Mouse (Mus musculus) gastrocnemius, postnatal 10 days (tissue): Measurements from ENCODE around the gene Clec10a. TPM values are rescaled to one million over a fixed set of nuclear protein-coding genes. Genes with fewer than 3 reads are reported as not detected.
"Not testable (repeated sequence)": the region's sequence is repeated elsewhere in the genome, so short reads cannot be mapped to it uniquely, and the experiment has no call there.

ENCODE experiments used
- DNase-seq: peaks from one replicate; pipeline ENCODE4 v3.0.0; 2021; ENCODE audit warnings: mixed read lengths
- long read RNA-seq, 2 experiments: library from polyadenylated mRNA; stranded (forward); transcript quantifications; one replicate each; pipeline ENCODE4 v2.0.0; 2021
- total RNA-seq, 2 experiments: library from RNA; stranded (reverse); gene quantifications; 2 replicates each; pipeline ENCODE4 v1.2.3; 2021

The Clec10a gene
- total RNA-seq: 1 to 10 TPM; 5.1 to 5.8 TPM
- long read RNA-seq, experiment 1, partial matches to known transcripts: 0 of 2 reads
- long read RNA-seq, experiment 1, other reads (novel, unspliced or antisense): 0 of 2 reads
- long read RNA-seq, experiment 2, partial matches to known transcripts: 0 of 1 reads
- long read RNA-seq, experiment 2, other reads (novel, unspliced or antisense): 0 of 1 reads

DNA sequence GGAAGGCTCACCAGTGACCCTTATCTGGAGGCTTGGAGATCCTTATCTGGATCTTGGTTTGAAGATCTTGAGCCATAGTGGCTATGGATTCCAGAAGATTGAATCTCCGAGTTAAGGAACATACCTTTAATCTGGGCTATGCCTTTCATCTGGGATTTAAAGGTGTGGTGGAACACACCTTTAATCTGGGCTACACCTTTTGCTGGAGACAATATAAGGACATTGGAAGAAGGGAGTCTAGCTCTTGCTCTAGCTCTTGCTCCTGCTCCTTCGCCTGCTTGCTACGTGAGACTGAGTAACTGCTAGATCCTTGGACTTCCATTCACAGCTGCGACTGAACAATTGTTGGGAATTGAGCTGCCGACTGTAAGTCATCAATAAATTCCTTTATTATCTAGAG lies at the start of gene Clec10a:
Gene Clec10a (plus strand): TSS at position 301 of the 400 bp plus-strand sequence.
- not testable (repeated sequence) for DNase-seq

DNA sequence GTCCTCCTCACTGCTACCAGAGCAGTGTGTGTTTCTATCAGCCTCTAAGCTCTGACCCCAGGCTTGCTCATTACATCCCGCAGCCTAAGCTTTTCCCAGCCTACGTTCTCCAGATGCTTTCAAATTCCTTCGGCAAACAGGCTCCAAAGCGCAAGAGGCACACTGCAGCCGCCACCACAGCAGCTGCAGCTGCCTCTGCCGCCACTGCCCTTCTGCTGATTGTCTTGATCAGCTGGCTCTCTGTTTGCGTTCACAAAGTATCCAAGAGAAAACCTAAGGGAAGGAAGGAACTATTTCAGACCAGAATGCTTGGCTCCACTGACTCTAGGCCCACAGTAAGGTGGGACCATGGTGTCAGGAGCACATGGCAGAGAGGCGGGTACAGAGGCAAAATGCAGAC lies 48.9 kb upstream of the Clec10a start:
- DNase-seq: no peak

DNA sequence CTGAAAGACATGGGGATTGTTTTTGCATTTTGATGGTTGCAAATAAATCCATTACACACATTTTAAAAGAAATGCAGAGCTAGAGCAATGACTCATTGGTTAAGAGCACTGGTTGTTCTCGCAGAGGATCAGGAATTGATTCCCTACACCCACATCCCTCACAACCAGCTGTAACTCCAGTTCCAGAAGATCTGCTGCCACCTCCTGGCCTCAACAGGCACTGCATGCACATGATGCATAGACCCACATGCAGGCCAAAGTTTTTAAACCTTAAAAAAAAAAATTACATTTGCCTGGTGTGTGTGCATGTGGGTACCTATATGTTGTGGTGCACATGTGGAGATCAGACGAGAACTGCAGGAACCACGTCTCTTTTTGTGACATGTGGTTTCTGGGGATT lies 45.9 kb upstream of the Clec10a start:
- peak; percentile 34 for DNase-seq

DNA sequence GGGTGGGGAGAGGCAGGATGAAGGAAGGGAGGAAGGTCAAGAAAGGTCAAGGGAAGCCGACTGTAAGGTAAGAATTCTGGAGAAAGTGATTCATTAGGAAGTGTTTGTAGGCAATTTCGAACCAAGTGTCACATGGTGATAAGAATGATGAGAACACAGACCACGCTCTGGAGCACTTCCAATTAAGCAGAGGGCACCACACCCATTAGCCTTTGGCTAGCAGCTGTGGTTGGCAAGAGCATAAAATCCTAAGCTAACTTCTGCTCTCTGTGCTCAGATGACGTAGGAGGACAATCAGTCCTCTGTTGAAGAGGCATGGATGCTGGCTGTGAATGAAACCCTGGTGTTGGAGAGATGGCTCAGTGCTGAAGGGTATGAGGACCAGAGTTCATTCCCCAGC lies 41.4 kb upstream of the Clec10a start:
- no peak for DNase-seq

DNA sequence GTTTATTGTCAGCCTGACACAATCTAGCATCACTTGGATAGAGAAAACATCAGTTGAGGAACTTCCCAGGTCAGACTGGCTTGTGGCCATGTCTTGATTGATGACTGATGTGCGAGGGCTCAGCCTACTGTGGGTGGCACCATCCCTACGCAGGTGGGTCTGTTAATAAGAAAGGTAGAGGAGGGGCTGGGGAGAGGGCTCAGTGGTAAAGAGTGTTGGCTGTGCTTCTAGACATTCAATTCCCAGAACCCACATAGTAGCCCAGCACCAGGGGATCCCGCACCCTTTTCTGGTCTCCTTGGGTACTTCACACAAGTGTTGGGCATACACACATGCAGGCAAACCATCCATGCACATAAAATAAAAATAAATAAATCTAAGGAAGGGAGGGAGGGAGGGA lies 40.1 kb upstream of the Clec10a start:
- no peak for DNase-seq

DNA sequence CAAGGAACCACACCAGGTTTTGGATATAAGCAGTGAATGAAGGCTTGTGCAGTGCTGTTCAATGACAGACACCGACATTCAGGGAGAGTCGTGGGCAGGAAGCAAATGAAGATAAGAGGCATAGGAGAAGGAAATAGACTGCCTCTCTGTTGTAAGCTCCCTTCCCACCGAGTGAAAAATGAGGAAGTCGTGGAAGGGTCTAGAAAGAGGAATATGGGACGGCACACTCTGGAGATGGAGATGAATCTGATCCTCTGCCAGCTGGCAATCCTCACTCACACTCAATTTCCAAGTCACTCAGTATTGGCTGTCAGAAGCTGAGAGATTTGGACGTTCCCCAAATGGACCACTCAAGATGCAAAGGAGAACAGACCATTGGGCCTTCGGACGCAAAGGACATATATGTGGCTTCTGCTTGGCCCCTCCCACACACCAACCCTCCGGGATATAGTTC lies 26.0 kb upstream of the Clec10a start, which contains the start of gene Mgl2:
Gene Mgl2 (plus strand): TSS at position 404 of the 454 bp plus-strand sequence.
- DNase-seq: no peak

DNA sequence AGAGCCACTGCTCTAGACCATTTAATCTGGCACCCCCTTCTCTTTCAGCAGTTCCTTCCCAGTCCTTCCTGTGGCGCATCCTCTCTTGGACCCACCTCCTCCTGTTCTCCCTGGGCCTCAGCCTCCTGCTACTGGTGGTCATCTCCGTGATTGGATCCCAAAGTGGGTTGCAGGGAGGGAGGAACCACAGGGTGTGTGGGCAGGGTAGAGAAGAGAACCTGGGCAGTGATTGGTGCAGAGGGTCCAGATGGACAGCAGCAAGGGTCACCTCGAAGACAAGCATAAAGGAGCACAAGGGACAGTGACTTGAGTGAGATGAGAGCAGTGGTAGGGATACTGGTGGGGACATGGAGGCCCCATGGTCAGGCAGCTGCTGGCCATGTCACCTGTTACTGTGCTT lies 21.0 kb upstream of the Clec10a start:
- not testable (repeated sequence) for DNase-seq

DNA sequence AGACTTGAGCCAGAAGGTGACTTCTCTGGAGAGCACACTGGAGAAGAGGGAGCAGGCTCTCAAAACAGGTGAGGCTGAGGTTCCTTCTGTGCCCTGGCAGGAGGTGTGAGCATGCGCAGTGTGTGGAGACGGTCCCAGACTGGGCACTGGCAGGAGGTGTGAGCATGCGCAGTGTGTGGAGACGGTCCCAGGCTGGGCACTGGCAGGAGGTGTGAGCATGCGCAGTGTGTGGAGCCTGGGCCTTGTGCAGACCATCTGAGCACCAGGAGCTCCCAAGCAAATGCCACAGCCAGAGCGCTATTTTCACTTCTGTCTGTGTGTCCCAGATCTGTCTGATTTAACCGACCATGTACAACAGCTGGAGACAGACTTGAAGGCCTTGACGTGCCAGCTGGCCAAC lies 20.1 kb upstream of the Clec10a start:
- DNase-seq: not testable (repeated sequence)

DNA sequence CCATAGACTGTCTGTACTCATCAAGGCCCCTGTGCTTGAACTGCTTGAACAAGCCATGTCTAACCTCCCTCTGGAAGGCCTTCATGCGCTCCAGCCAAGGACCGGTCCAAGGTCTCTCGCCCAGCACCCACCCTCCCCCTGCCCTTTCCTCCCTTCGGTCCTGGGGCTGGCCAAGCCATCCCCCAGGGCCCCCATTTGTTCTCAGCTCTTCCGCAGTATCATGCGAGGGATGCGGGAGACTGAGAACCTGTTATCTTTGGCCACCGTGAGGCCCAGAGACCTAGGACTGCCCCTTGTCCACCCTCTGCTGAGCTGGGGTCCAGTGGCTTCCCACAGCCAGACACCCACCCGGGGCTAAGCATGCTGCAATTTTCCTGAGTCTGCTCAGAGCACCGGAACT lies 16.8 kb upstream of the Clec10a start:
- no peak for DNase-seq

DNA sequence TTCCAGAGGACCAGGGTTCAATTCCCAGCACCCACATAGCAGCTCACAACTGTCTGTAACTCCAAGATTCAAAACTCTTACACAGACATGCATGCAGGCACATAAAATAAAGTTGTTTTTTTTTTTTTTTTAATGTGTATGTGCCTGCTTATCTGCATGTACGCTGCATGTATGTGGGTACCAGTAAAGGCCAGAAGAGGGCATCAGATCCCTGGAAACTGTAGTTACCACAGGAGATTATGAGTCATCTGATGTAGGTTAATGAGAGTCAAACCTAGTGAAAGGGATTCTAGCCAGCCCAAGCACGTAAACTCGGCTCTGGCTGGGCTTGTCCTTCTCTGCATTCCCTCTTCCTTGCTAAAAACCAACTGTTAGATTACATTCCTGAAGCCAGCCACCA lies 4.9 kb upstream of the Clec10a start:
- DNase-seq: no peak

DNA sequence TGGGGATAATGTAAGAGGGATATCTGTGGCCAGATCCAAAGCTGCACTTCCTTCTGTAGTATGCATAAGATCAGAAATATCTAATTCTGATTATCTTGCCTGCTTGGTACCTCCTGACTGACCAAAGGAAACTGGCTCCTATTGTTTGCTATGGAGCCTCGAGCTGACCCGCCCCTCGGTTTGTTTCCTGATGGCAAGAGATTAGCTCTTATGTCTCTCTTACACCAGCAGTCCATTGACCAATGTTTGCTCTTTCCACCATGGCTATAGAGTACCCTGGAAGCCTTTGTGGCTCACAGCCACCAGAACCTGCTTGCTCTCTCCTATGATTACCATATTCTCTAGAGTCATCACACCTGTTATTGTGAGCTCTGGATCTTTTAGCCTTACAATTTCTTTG lies 6.3 kb downstream of the Clec10a start:
- no peak for DNase-seq

DNA sequence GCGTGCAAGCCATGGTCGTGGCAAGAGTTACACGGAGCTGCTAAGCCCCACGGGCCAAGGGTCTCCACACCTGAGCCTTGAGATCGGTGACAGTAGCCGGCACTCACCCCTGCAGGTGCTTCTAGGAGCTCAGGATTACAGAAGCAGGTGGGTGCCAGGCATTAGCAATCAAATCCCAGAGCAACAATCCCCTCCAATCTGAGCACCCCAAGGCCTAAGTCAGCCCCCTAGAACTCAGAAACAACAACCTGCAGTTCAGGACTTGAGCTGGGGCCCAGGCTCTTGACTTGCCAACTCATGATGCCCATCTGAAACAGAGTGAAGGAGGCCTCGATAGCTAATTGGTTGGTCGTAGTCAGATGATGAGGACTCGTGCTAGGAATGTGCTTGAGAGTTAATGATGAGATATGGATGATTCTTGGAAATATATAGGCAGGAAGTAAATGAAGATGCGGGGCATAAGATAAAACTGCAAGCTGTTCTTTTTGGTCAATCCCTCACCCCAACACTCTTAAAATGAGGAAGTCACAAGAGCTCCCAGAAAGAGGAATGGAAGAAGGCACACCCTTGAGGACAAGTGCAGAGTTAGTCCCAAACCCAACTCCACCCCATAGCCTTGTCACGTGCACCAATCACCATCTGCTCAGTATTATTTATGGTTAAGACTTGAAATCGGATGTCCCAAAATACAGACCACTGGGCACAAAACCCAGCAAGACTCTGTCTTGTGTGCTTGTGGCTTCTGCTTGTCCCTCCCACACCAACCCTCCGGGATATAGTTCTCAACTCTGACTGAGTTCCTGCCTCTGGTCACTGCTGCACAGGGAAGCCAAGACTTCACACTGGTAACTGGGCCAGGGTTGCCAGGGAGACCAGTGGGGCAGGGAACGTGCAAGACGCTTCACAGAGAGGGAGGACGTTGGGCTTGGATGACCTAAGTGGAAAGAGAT lies 10.2 kb downstream of the Clec10a start:
- DNase-seq: no peak

DNA sequence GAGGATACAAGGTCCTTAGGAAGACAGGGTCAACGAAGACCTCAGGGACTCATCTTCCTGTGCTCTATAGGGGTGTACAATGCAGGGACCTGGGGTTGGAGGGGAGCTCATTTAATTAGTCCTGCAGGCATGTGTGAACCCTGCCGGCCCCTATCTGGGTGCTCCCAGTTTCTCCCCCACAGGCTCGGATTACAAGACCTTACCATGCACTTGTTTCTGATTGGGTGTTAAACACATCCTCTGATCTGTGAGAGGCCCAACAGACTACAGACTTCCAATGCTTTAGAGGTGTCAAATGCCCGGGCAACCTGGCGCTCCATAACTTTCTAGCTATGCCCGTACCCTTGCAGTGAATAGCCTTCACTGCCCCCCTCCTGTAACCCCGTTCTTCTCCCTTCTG lies 12.1 kb downstream of the Clec10a start:
- DNase-seq: no peak

DNA sequence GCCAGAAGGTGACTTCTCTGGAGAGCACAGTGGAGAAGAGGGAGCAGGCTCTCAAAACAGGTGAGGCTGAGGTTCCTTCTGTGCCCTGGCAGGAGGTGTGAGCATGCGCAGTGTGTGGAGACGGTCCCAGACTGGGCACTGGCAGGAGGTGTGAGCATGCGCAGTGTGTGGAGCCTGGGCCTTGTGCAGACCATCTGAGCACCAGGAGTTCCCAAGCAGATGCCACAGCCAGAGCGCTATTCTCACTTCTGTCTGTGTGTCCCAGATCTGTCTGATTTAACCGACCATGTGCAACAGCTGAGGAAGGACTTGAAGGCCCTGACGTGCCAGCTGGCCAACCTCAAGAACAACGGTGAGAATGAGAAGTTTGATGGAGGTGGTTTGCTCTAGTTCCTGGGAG lies 13.5 kb downstream of the Clec10a start:
- DNase-seq: not testable (repeated sequence)

DNA sequence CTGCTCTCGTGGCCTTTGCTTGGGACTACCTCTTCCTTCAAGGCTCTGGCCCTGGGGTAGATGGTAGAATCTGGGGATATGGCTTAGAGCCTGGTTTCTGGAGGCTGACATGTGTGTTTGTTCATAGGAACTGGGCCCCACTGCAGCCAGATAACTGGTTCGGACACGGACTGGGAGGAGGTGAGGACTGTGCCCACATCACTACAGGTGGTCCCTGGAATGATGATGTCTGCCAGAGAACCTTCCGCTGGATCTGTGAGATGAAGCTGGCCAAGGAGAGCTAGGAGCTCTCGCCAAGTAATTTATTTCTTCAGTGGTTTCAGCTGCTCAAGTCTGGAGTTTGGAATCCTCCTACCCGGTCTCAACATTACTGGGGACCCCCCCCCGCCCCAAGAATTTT lies 14.3 kb downstream of the Clec10a start:
- no peak for DNase-seq

DNA sequence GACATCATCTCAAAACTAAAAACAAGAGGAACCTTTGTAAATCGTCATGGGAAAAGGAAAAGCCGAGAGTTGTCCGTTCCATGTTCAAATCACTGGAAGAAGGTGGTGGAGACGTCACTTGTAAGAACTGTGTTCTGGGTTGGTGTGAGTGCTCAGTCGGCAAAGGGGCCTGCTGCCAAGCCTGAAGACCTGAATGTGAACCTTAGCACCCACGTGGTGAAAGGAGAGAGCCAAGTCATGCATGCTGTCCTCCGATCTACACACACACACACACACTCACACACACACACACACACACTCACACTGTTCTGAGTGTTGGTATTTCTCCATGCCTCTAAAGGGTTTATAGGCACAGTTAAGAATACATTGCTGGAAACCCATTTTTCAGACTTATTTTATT lies 15.2 kb downstream of the Clec10a start:
- DNase-seq: no peak

DNA sequence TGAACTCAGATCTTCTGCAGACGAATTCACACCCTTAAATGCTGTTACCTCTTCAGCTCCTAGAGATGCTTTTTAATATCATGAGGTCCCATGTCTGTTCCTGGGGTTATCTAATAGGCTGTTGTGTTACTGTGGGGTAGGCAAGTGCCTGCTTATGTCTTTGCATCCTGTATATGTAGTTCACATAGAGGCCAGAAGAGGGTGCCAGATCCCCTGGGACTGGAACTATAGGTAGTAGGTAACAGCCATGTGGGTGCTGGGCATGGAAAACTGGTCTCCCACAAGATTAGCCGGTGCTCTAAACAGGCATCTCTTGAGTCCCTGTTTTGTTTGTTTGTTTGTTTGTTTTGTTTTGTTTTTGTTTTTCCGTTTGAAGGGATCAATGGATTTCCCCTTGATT lies 15.8 kb downstream of the Clec10a start:
- DNase-seq: no peak

DNA sequence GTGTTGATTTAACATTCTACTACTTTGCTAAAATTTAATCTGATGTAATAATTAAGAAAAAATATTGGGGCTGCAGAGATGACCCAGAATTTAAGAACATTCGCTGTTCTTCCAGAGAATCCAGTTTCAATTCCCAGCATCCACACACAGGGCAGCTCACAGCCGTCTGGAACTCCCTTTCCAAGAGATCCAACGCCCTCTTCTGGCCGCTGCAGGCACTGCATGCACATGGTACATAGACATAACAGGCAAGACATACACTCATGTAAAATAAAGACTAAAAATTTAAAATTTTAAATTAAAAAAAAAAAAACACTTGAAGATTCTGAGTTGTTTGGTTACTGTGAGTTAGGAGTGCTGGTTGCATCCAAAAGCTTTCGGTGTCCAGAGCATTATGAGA lies 16.3 kb downstream of the Clec10a start:
- DNase-seq: no peak

DNA sequence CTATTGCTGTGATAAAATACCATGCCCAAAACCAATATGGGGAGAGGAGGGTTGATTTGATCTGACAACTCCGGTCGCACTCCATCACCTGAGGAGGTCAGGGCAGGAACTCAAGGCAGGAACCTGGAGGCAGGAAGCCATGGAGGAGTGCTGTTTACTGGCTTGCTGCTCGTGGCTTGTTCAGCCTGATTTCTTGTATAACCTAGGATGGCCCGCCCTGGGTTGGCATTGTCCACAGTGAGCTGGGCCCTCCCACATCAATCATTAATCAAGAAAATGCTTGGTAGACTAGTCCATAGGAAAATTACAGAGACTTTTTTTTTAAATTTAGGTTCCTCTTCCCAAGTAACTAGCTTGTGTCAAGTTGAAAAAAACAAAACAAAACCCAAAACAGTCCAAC lies 18.5 kb downstream of the Clec10a start:
- no peak for DNase-seq

DNA sequence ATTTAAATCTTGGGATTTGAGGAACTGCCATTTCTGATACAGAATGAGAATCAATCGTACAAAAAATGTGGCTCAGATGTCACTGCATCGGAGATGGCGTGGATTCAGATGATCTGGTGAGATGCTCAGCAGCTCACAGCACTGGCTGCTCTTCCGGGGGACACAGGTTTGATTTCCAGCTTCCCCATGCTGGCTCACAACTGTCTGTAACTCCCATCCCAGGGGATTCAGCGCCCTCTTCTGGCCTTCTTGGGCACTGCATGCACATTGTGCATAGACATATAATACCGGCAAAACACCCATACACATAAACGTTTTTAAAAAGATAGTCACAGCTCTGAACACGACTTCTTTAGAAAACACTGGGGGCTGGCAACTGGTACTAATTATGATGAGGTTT lies 21.6 kb downstream of the Clec10a start:
- no peak for DNase-seq

DNA sequence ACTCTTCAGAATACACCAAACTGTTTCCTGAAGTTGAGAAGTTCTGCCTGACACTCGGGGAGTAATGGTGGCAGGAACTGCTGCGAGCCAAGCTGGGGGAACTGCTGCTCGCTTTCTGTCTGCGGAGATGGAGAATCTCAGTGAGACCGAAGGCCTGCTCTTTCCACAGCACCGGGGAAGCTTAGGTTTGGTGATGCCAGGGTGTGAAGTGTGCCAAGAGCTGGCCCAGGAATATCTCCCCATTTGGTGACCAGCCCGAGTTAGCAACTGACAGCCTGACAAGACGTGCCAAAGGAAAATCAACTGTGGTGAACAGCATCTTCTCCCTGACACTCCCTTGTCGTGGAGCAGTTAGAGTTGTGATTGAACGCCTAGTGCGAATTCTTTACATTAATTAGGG lies 22.3 kb downstream of the Clec10a start:
- DNase-seq: no peak

DNA sequence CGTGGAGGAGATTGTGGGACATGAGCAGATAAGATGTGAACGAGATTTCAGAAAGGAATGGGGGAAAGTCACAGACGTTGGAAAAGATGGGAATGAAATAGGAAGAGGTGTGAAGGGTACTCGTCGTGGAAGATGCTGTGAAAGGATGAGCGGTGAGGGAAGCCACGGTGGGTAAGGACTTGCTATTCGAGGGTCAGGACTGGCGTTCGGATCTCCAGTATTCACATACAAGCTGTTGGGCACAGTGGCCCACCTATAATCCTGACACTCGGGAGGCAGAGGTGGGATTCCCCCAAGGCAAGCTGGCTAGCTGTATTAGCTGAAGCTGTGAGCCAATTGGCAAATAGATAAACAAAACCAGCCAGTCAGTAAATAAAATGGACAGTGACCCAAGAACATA lies 22.8 kb downstream of the Clec10a start:
- no peak for DNase-seq

DNA sequence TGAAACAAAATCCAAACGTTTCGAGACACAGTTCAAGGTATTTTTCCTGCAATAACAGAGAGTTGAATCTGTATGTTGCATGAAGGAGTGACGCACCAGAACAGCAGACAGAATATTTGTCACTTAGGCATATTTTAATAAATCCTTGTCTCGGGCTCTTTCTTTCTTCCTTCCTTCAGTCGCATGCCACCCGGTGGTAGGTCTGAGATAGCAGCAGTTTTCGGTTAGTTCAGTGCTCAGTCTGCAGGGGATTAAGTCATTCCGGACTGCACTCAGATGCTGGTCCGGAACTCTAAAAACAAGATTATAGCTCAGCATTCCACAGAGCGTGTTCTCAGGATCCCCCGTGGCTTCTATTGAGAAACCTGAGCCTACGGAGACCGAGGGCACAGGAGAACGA lies 23.4 kb downstream of the Clec10a start:
- DNase-seq: no peak

DNA sequence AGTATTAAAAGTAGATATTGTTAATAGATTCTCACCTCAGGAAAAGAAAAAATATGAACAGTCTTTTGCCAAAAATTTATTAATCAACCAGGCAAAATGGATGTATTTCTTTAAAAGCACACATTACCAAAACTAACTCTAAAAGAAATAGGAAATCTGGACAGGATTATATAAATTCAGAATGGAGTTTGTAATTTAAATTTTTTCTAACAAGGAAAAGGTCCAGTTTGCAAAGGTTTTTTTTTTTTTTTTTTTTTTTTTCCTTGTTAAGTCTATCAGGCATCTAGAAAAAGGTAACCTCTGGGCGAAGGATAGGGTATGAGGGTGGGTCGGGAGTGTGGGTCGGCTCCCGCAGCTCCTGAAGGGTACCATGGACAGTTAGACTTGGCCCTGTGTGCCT lies 24.5 kb downstream of the Clec10a start:
- no peak for DNase-seq
